Mouse (Mus musculus) right cerebral cortex, adult 2 months (tissue): ENCODE measurements at regions not wholly inside any gene's neighbourhood (a gene's known extent, or its start where the extent isn't known, plus 50 kb on each side); places are given as distances from the start of the nearest gene placed in this dataset.

Experiments
- DNase-seq, 2 experiments: peaks; one replicate each; pipeline ENCODE4 v3.0.0; 2021 to 2022; ENCODE audit warnings: low spot score in 2 of 2

- DNase-seq, result no peak
These were observed 169.7 kb upstream of the Nabp1 start for GRCm38 (mm10) chr1:51647955-51648354.

GRCm38 (mm10) chr1:51644399-51644798 is 166.2 kb upstream of the Nabp1 start:
- peak; percentile 90 to 92 for DNase-seq

GRCm38 (mm10) chr1:51643640-51644039 is 165.4 kb upstream of the Nabp1 start:
- no peak for DNase-seq

GRCm38 (mm10) chr1:51638519-51639302 is 160.5 kb upstream of the Nabp1 start:
- DNase-seq, result no peak

GRCm38 (mm10) chr1:51635881-51636515 is 157.8 kb upstream of the Nabp1 start:
- DNase-seq, result no peak

GRCm38 (mm10) chr1:51633795-51634194 is 155.6 kb upstream of the Nabp1 start:
- DNase-seq, result no peak

GRCm38 (mm10) chr1:51632851-51633250 is 154.6 kb upstream of the Nabp1 start:
- DNase-seq, result no peak

GRCm38 (mm10) chr1:51629848-51630247 is 151.6 kb upstream of the Nabp1 start:
- no peak for DNase-seq

- no peak for DNase-seq
These were observed 150.0 kb upstream of the Nabp1 start for GRCm38 (mm10) chr1:51628137-51628793.

- DNase-seq, result no peak
These were observed 148.1 kb upstream of the Nabp1 start for GRCm38 (mm10) chr1:51626303-51626702.

- no peak for DNase-seq
These were observed 146.9 kb upstream of the Nabp1 start for GRCm38 (mm10) chr1:51625079-51625478.

- no peak for DNase-seq
These were observed 146.3 kb upstream of the Nabp1 start for GRCm38 (mm10) chr1:51624551-51624950.

- DNase-seq, result no peak
These were observed 144.8 kb upstream of the Nabp1 start for GRCm38 (mm10) chr1:51622986-51623385.

- no peak for DNase-seq
These were observed 144.1 kb upstream of the Nabp1 start for GRCm38 (mm10) chr1:51622181-51622862.

- DNase-seq, result no peak
These were observed 142.8 kb upstream of the Nabp1 start for GRCm38 (mm10) chr1:51621062-51621461.

- DNase-seq, result no peak
These were observed 139.5 kb upstream of the Nabp1 start for GRCm38 (mm10) chr1:51617502-51618251.

GRCm38 (mm10) chr1:51616091-51616490 is 137.9 kb upstream of the Nabp1 start:
- DNase-seq, result no peak

- DNase-seq, result peak; percentile 71 to 81
These were observed 137.3 kb upstream of the Nabp1 start for GRCm38 (mm10) chr1:51615523-51615922.

- DNase-seq, result no peak
These were observed 136.5 kb upstream of the Nabp1 start for GRCm38 (mm10) chr1:51614700-51615099.

GRCm38 (mm10) chr1:51609295-51609694 is 131.1 kb upstream of the Nabp1 start:
- DNase-seq, result no peak

GRCm38 (mm10) chr1:51607437-51607855 is 129.2 kb upstream of the Nabp1 start:
- no peak for DNase-seq
